Mouse (Mus musculus): ENCODE measurements at regions not wholly inside any gene's neighbourhood (a gene's known extent, or its start where the extent isn't known, plus 50 kb on each side); places are given as distances from the start of the nearest gene placed in this dataset.
A peak's percentile ranks its signal among the peaks of the same experiment; 100 is the strongest.

- peak; percentile 67; the same call in 1 of the 2 replicates for TF ChIP-seq CTCF (IDR thresholded peaks at IDR 0.05; ENCODE audit: borderline replicate concordance, insufficient read depth, low read length)
- no peak for TF ChIP-seq POLR2A (IDR thresholded peaks at IDR 0.05; ENCODE audit: low read depth, low read length)
Measured at GRCm38 (mm10) chr11:40927168-40927567, 172.1 kb upstream of the Ccng1 start.
